Comparison of ENCODE assay signal across 11 mouse cellular contexts in the genomic region with DNA sequence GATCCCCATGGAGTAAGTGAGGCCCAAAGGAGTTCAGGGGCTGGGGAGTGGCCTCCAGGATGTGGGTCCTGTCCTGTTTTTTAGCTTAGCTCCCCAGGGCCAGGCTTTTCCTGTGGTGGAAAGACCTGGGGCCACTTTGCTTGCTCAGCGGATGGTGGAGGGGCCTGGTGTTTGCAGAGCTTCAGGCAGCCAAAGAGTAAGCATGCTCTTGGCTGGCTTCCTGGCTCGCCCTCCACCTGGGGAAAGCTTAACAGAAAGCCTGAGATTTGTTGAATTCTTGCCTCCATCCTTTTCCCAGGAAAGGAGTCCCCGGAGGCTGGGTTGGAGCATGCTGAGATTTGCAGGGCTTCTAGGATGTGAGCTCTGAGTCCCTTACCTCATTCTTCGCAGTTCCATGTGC. TPM values are rescaled to one million over a fixed set of nuclear protein-coding genes. Genes with fewer than 3 reads are reported as not detected.
DNase-seq lines count a peak whose midpoint lies in the region; ATAC-seq and TF ChIP-seq lines count a peak whose summit lies in the region.
"Had no signal": no experiment of that assay in that cellular context is flagged by ENCODE, and none has a peak within 500 bp of the region (broad histone marks: within the 10 kb centered on the region; RNA-seq: fewer than 3 reads in every experiment).

No protein-coding gene starts in this region.

- no peaks in the 10 kb centered on the region; the same call in 1 of the 2 replicates for H3K36me3 ChIP-seq in heart, embryonic 11.5 days (ENCODE audit: control insufficient read depth, insufficient read depth, low read length)
- peaks cover 3% of the 10 kb centered on the region; the same call in 1 of the 2 replicates for H3K36me3 ChIP-seq in lung, embryonic 16.5 days (ENCODE audit: control insufficient read depth, insufficient read depth, low read length)
- H3K36me3 ChIP-seq in limb, embryonic 15.5 days = no peaks in the 10 kb centered on the region
- no peaks in the 10 kb centered on the region for H3K36me3 ChIP-seq in stomach, postnatal 0 days (ENCODE audit: control insufficient read depth, insufficient read depth, low read length)

- no peak for TF ChIP-seq EP300 in stomach, postnatal 0 days (optimal IDR thresholded peaks at IDR 0.05)

- peak overlapping the region; percentile 82 for H3K27ac ChIP-seq in heart, embryonic 11.5 days (ENCODE audit: low read depth, low read length)
- peak overlapping the region; percentile 85 for H3K27ac ChIP-seq in lung, embryonic 16.5 days (ENCODE audit: low read length)
- peak overlapping the region; percentile 97 for H3K27ac ChIP-seq in limb, embryonic 15.5 days
- peak overlapping the region; percentile 97 for H3K27ac ChIP-seq in stomach, postnatal 0 days (replicated peaks)

- WGBS in heart, embryonic 11.5 days (ENCODE audit: insufficient replicate concordance) = 81% methylated on average over 4 of the region's 4 CpGs
- 37% methylated on average over 4 of the region's 4 CpGs for WGBS in lung, embryonic 16.5 days
- WGBS in limb, embryonic 15.5 days = 32% methylated on average over 4 of the region's 4 CpGs
- 20% methylated on average over 4 of the region's 4 CpGs for WGBS in stomach, postnatal 0 days

- H3K9me3 ChIP-seq in heart, embryonic 11.5 days (replicated peaks; ENCODE audit: control insufficient read depth, low read length) = no peaks in the 10 kb centered on the region
- H3K9me3 ChIP-seq in lung, embryonic 16.5 days (ENCODE audit: control insufficient read depth, low read length) = no peaks in the 10 kb centered on the region
- no peaks in the 10 kb centered on the region for H3K9me3 ChIP-seq in limb, embryonic 15.5 days
- no peaks in the 10 kb centered on the region for H3K9me3 ChIP-seq in stomach, postnatal 0 days (ENCODE audit: control insufficient read depth, low read length)
- H3K9me3 ChIP-seq: megakaryocyte, embryonic 14.5 days had no signal

- peak overlapping the region; percentile 60; the same call in 1 of the 2 replicates for H3K9ac ChIP-seq in heart, embryonic 11.5 days (ENCODE audit: low read depth, low read length)
- peak overlapping the region; percentile 31 for H3K9ac ChIP-seq in lung, embryonic 16.5 days (ENCODE audit: low read length)
- H3K9ac ChIP-seq in limb, embryonic 15.5 days = no peak overlapping the region
- H3K9ac ChIP-seq in stomach, postnatal 0 days (ENCODE audit: low read length) = 0 out of 2 replicates have a peak overlapping the region, but pooled peaks have one; percentile 13

- H3K4me2 ChIP-seq in heart, embryonic 11.5 days = no peak overlapping the region
- H3K4me2 ChIP-seq in lung, embryonic 16.5 days (ENCODE audit: low read depth, low read length) = no peak overlapping the region
- no peak overlapping the region for H3K4me2 ChIP-seq in limb, embryonic 15.5 days
- H3K4me2 ChIP-seq in stomach, postnatal 0 days (replicated peaks; ENCODE audit: low read depth) = no peak overlapping the region

- ATAC-seq in heart, embryonic 11.5 days (replicated peaks; ENCODE audit: insufficient number of reproducible peaks, low FRiP score, low TSS enrichment) = no peak
- ATAC-seq in lung, embryonic 16.5 days (ENCODE audit: low read depth) = peak; percentile 24; the same call in 1 of the 2 replicates
- ATAC-seq in limb, embryonic 15.5 days (ENCODE audit: insufficient number of reproducible peaks, low FRiP score, low TSS enrichment, low read depth) = no peak
- ATAC-seq in stomach, postnatal 0 days (ENCODE audit: low FRiP score, low TSS enrichment) = no peak; the same call in 1 of the 2 replicates
- no peak for ATAC-seq in inflammation-experienced regulatory T-cells, adult 6 months

- DNase-seq in heart, adult 9 months (ENCODE audit: low spot score in 2 of 2) = no peak
- no peak for DNase-seq in lung, postnatal 10 days
- DNase-seq in stomach, postnatal 0 days (ENCODE audit: low spot score) = peak; percentile 72
- no peak for DNase-seq in thymus, postnatal 14 days
- DNase-seq: adrenal gland, postnatal 25 days; cerebellum, adult 11 months had no signal

- TF ChIP-seq CTCF in stomach, postnatal 0 days (IDR thresholded peaks at IDR 0.05; ENCODE audit: low read depth) = no peak

- no peaks in the 10 kb centered on the region for H3K27me3 ChIP-seq in heart, embryonic 11.5 days (ENCODE audit: control insufficient read depth, insufficient read depth, low read length)
- no peaks in the 10 kb centered on the region for H3K27me3 ChIP-seq in lung, embryonic 16.5 days (ENCODE audit: control insufficient read depth, insufficient read depth, low read depth, low read length)
- no peaks in the 10 kb centered on the region for H3K27me3 ChIP-seq in limb, embryonic 15.5 days
- no peaks in the 10 kb centered on the region for H3K27me3 ChIP-seq in stomach, postnatal 0 days (ENCODE audit: control insufficient read depth, insufficient read depth, low read length)

- H3K4me3 ChIP-seq in heart, embryonic 11.5 days (ENCODE audit: low read depth, low read length) = no peak overlapping the region
- H3K4me3 ChIP-seq in lung, embryonic 16.5 days (ENCODE audit: low read length) = no peak overlapping the region
- no peak overlapping the region for H3K4me3 ChIP-seq in limb, embryonic 15.5 days
- no peak overlapping the region for H3K4me3 ChIP-seq in stomach, postnatal 0 days (ENCODE audit: low read depth, low read length)

- H3K4me1 ChIP-seq in heart, embryonic 11.5 days (ENCODE audit: control insufficient read depth, insufficient read depth, low read length) = peaks cover 49% of the 10 kb centered on the region
- peaks cover 55% of the 10 kb centered on the region for H3K4me1 ChIP-seq in lung, embryonic 16.5 days (replicated peaks; ENCODE audit: control insufficient read depth, insufficient read depth, low read length)
- peaks cover 77% of the 10 kb centered on the region for H3K4me1 ChIP-seq in limb, embryonic 15.5 days
- H3K4me1 ChIP-seq in stomach, postnatal 0 days (replicated peaks; ENCODE audit: control insufficient read depth, insufficient read depth) = peaks cover 19% of the 10 kb centered on the region

RNA-seq across cellular contexts. Expression of gene Mrpl23, which starts 2.6 kb away (rescaled TPM):
- polyA plus RNA-seq in heart, embryonic 11.5 days (2014; fragmentation: Nextera tagmentation; extraction: Ambion mirVana) = 15.4 and 19.3 TPM in 2 replicates
- 17.2 and 22.4 TPM in 2 replicates for polyA plus RNA-seq in lung, embryonic 16.5 days (2015; fragmentation: Nextera tagmentation; extraction: Ambion mirVana)
- 28.8 and 30.5 TPM in 2 replicates for polyA plus RNA-seq in limb, embryonic 15.5 days (2015; fragmentation: Nextera tagmentation; extraction: Ambion mirVana)
- polyA plus RNA-seq in stomach, postnatal 0 days (2015; fragmentation: Nextera tagmentation; extraction: Ambion mirVana) = 17.7 and 19.4 TPM in 2 replicates
- 10 to 100 TPM in 1 of 3 experiments, 1 to 10 TPM in 1, under 1 TPM in 1; 0.26 to 24.2 (median 3.2) TPM for polyA plus RNA-seq in inflammation-experienced regulatory T-cells, adult 6 months (2017; shearing (Covaris generic))

RNA-seq across cellular contexts. Expression of gene Tnnt3, which starts 36.5 kb away (rescaled TPM):
- 16.0 and 16.3 TPM in 2 replicates for polyA plus RNA-seq in heart, embryonic 11.5 days (2014; fragmentation: Nextera tagmentation; extraction: Ambion mirVana)
- polyA plus RNA-seq in lung, embryonic 16.5 days (2015; fragmentation: Nextera tagmentation; extraction: Ambion mirVana) = 17.9 and 50.7 TPM in 2 replicates
- polyA plus RNA-seq in limb, embryonic 15.5 days (2015; fragmentation: Nextera tagmentation; extraction: Ambion mirVana) = 154 and 517 TPM in 2 replicates
- polyA plus RNA-seq in stomach, postnatal 0 days (2015; fragmentation: Nextera tagmentation; extraction: Ambion mirVana) = 8.0 and 11.7 TPM in 2 replicates
- polyA plus RNA-seq in inflammation-experienced regulatory T-cells, adult 6 months (2017; shearing (Covaris generic)) = 1 to 10 TPM; 2.5 to 3.8 (median 2.8) TPM
